Mouse (Mus musculus) heart, embryonic 14.5 days (tissue): ENCODE results near the gene Hif3a. TPM values are rescaled to one million over a fixed set of nuclear protein-coding genes. Genes with fewer than 3 reads are reported as not detected.

ENCODE experiments used
- ATAC-seq: fragments of 200-750 bp; cut with Nextera tagmentation; 2 replicates; pipeline ENCODE4 v1.8.0; 2017; ENCODE audit warnings: low read depth, moderate TSS enrichment; ENCODE audit not compliant: insufficient number of reproducible peaks, insufficient read depth, low FRiP score
- H3K27ac ChIP-seq, 2 experiments: fragments of 200-500 bp in 1 of 2; fragments of 300-500 bp in 1 of 2; sonication (generic) in 1 of 2; replicated peaks in 1 of 2; 2 replicates each; pipeline ENCODE4 v1.5.1; 2012 to 2014; ENCODE audit warnings: low read depth in 2 of 2, low read length in 2 of 2, control low read depth in 1 of 2, mild to moderate bottlenecking in 1 of 2, mixed read lengths in 1 of 2; ENCODE audit not compliant: control insufficient read depth in 1 of 2, insufficient read depth in 1 of 2
- H3K27me3 ChIP-seq: fragments of 300-500 bp; sonication (generic); 2 replicates; pipeline ENCODE4 v1.6.1; 2014; ENCODE audit warnings: mild to moderate bottlenecking, low read length, control low read depth; ENCODE audit not compliant: control insufficient read depth, insufficient read depth
- H3K36me3 ChIP-seq: fragments of 300-500 bp; sonication (generic); 2 replicates; pipeline ENCODE4 v1.6.1; 2014; ENCODE audit warnings: mild to moderate bottlenecking, control low read depth, low read length, mixed read lengths; ENCODE audit not compliant: control insufficient read depth, insufficient read depth
- H3K4me1 ChIP-seq, 2 experiments: fragments of 200-500 bp in 1 of 2; fragments of 300-500 bp in 1 of 2; sonication (generic) in 1 of 2; 2 replicates each; pipeline ENCODE4 v1.6.1; 2012 to 2014; ENCODE audit warnings: low read length in 2 of 2, control low read depth in 1 of 2, mixed read lengths in 1 of 2; ENCODE audit not compliant: control insufficient read depth in 2 of 2, insufficient read depth in 2 of 2
- H3K4me2 ChIP-seq: fragments of 300-500 bp; sonication (generic); 2 replicates; pipeline ENCODE4 v1.6.1; 2014; ENCODE audit warnings: mild to moderate bottlenecking, low read length
- H3K4me3 ChIP-seq, 2 experiments: fragments of 200-500 bp in 1 of 2; fragments of 300-500 bp in 1 of 2; sonication (generic) in 1 of 2; 2 replicates each; pipeline ENCODE4 v1.5.1; 2012 to 2014; ENCODE audit warnings: low read length in 2 of 2, mild to moderate bottlenecking in 2 of 2, control low read depth in 1 of 2, low read depth in 1 of 2, moderate library complexity in 1 of 2; ENCODE audit not compliant: control insufficient read depth in 1 of 2, insufficient read depth in 1 of 2
- H3K9ac ChIP-seq: fragments of 300-500 bp; sonication (generic); 2 replicates; pipeline ENCODE4 v1.6.1; 2014; ENCODE audit warnings: mild to moderate bottlenecking, low read length
- H3K9me3 ChIP-seq: fragments of 300-500 bp; sonication (generic); 2 replicates; pipeline ENCODE4 v1.6.1; 2016; ENCODE audit warnings: low read length, control low read depth; ENCODE audit not compliant: control insufficient read depth
- WGBS: fragments of 180-500 bp; shearing (Covaris S2); extraction: QIAGEN DNeasy Blood & Tissue Kit; methylation state at CpG from one replicate; pipeline ENCODE4 v1.1.7; 2014; 5-methylcytosine and 5-hydroxymethylcytosine counted together
- polyA plus RNA-seq: library from polyadenylated mRNA; unstranded; fragments of >200 nt; fragmentation: Nextera tagmentation; extraction: Ambion mirVana; gene quantifications from 2 replicates; pipeline ENCODE4 v1.2.1, GENCODE M21; 2014

The Hif3a gene
- polyA plus RNA-seq, 1 experiment from 2014 or later: 43.7 TPM

GRCm38 (mm10) chr7:17007300-17007699 is 54.9 kb downstream of the Hif3a start:
- Histone ChIP-seq H3K36me3 (peaks cover 96% of the 10 kb centered on the region), H3K27ac (no peak overlapping the region), H3K9ac (no peak overlapping the region), H3K4me2 (no peak overlapping the region), H3K4me3 (no peak overlapping the region), H3K27me3 (no peaks in the 10 kb centered on the region), H3K9me3 (no peaks in the 10 kb centered on the region), H3K4me1 (no peaks in the 10 kb centered on the region)
- no peak for ATAC-seq
- 76% methylated on average over 4 of the region's 4 CpGs for WGBS

- no peaks in the 10 kb centered on the region for H3K4me1 ChIP-seq
- no peak for ATAC-seq
- no peaks in the 10 kb centered on the region for H3K27me3 ChIP-seq
- no peak overlapping the region for H3K9ac ChIP-seq
- no peak overlapping the region for H3K4me3 ChIP-seq
- H3K27ac ChIP-seq: no peak overlapping the region
- no peaks in the 10 kb centered on the region for H3K9me3 ChIP-seq
- H3K36me3 ChIP-seq: peaks cover 87% of the 10 kb centered on the region
- H3K4me2 ChIP-seq: no peak overlapping the region
- WGBS: 82% methylated on average over 7 of the region's 7 CpGs
These were observed 57.5 kb downstream of the Hif3a start for GRCm38 (mm10) chr7:17004716-17005115.

GRCm38 (mm10) chr7:17003230-17003960 is 58.8 kb downstream of the Hif3a start:
- no peak for ATAC-seq
- Histone ChIP-seq H3K36me3 (peaks cover 86% of the 10 kb centered on the region), H3K9me3 (no peaks in the 10 kb centered on the region), H3K27me3 (no peaks in the 10 kb centered on the region), H3K4me2 (no peak overlapping the region), H3K9ac (no peak overlapping the region), H3K27ac (0 out of 4 replicates have a peak overlapping the region, but pooled peaks of 1 of the 2 experiments have one; percentile 14), H3K4me1 (peaks cover 4 to 6% of the 10 kb centered on the region in 2 experiments; a peak in 3 of 4 replicates), H3K4me3 (no peak overlapping the region)
- WGBS: 75% methylated on average over 7 of the region's 7 CpGs

- Histone ChIP-seq H3K4me2 (no peak overlapping the region), H3K9ac (no peak overlapping the region), H3K36me3 (peaks cover 86% of the 10 kb centered on the region), H3K4me3 (no peak overlapping the region), H3K9me3 (no peaks in the 10 kb centered on the region), H3K4me1 (peaks cover 4 to 14% of the 10 kb centered on the region in 2 experiments; a peak in 3 of 4 replicates), H3K27me3 (no peaks in the 10 kb centered on the region), H3K27ac (0 out of 4 replicates have a peak overlapping the region, but pooled peaks of 1 of the 2 experiments have one; percentile 14)
- 19% methylated on average over 7 of the region's 7 CpGs for WGBS
- ATAC-seq: no peak
These were observed 59.6 kb downstream of the Hif3a start for GRCm38 (mm10) chr7:17002375-17003195.

GRCm38 (mm10) chr7:16999650-17000049 is 62.6 kb downstream of the Hif3a start:
- peak; percentile 7; the same call in 1 of the 2 replicates for ATAC-seq
- peaks cover 19 to 42% of the 10 kb centered on the region in 2 experiments for H3K4me1 ChIP-seq
- H3K27me3 ChIP-seq: no peaks in the 10 kb centered on the region
- H3K27ac ChIP-seq: peak overlapping the region; percentile 55; a peak in 3 of 4 replicates
- no peaks in the 10 kb centered on the region for H3K9me3 ChIP-seq
- peaks cover 83% of the 10 kb centered on the region for H3K36me3 ChIP-seq
- H3K4me3 ChIP-seq: no peak overlapping the region
- no peak overlapping the region for H3K9ac ChIP-seq
- WGBS: 20% methylated on average over 4 of the region's 4 CpGs
- no peak overlapping the region for H3K4me2 ChIP-seq

- no peaks in the 10 kb centered on the region for H3K9me3 ChIP-seq
- peaks cover 19 to 46% of the 10 kb centered on the region in 2 experiments for H3K4me1 ChIP-seq
- peaks cover 79% of the 10 kb centered on the region for H3K36me3 ChIP-seq
- no peak overlapping the region for H3K4me2 ChIP-seq
- no peak for ATAC-seq
- no peak overlapping the region for H3K4me3 ChIP-seq
- WGBS: 34% methylated on average over 4 of the region's 4 CpGs
- no peaks in the 10 kb centered on the region for H3K27me3 ChIP-seq
- H3K27ac ChIP-seq: peak overlapping the region; percentile 55; a peak in 3 of 4 replicates
- H3K9ac ChIP-seq: no peak overlapping the region
These were observed 63.0 kb downstream of the Hif3a start for GRCm38 (mm10) chr7:16999233-16999632.

- H3K27me3 ChIP-seq: no peaks in the 10 kb centered on the region
- H3K4me1 ChIP-seq: peaks cover 34 to 65% of the 10 kb centered on the region in 2 experiments
- peak overlapping the region; percentile 91 for H3K4me2 ChIP-seq
- 68% methylated on average over 4 of the region's 4 CpGs for WGBS
- no peak for ATAC-seq
- H3K9ac ChIP-seq: peak overlapping the region; percentile 95
- peak overlapping the region in 1 of 2 experiments; percentile 93; a peak in 1 of 4 replicates for H3K27ac ChIP-seq
- H3K9me3 ChIP-seq: no peaks in the 10 kb centered on the region
- peak overlapping the region; percentile 85 to 97 for H3K4me3 ChIP-seq
- H3K36me3 ChIP-seq: peaks cover 53% of the 10 kb centered on the region
These were observed 66.9 kb downstream of the Hif3a start for GRCm38 (mm10) chr7:16995345-16995744.
